Mouse (Mus musculus): ENCODE measurements at regions not wholly inside any gene's neighbourhood (a gene's known extent, or its start where the extent isn't known, plus 50 kb on each side); places are given as distances from the start of the nearest gene placed in this dataset.

DNA sequence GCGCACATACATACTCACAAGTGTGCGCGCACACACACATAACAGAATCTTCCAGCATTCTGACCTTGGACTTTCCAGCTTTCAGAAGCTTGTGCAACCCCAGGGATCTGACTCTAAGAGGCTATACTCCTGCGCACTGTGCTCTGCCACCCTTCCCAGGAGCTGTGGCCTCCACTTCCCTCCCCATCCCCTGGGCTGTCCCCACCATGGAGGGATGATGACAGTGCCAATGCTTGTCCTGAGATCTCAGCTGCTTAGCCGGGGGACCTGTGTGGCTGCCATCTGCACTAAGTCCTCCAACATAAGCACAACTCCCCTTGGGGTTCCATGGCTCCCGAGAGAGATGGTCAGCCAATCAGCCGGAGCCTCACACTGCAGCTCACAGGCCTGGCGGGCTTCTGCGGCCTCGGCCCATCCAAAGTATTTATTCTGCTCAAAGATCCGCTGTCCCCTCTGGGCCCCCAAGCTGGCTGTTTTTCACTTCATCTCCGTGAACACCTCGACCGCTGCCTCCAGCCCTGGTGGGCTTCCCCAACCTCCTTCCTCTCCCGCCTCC, 412.3 kb downstream of the Ajap1 start:
- no peaks in the 10 kb centered on the region; the same call in 1 of the 2 replicates for H3K4me1 ChIP-seq (replicated peaks; ENCODE audit: control insufficient read depth, insufficient read depth, low read length)
- no peak overlapping the region for H3K4me3 ChIP-seq (ENCODE audit: low read depth, low read length)
- 54% methylated on average over 15 of the region's 15 CpGs for WGBS
- no peak overlapping the region for H3K4me2 ChIP-seq (ENCODE audit: low read length)
- no peak overlapping the region for H3K27ac ChIP-seq (ENCODE audit: low read depth)
- no peak overlapping the region for H3K9ac ChIP-seq (ENCODE audit: low read length)
- 0 out of 2 replicates have a peak, but pooled peaks cover 2% of the 10 kb centered on the region for H3K27me3 ChIP-seq (replicated peaks; ENCODE audit: control insufficient read depth, insufficient read depth, low read length)
- ATAC-seq (replicated peaks; ENCODE audit: low FRiP score, low TSS enrichment, low read depth) (no peak), DNase-seq (ENCODE audit: low spot score) (no peak)
- H3K9me3 ChIP-seq (ENCODE audit: control insufficient read depth, low read length), result no peaks in the 10 kb centered on the region
- no peaks in the 10 kb centered on the region for H3K36me3 ChIP-seq (ENCODE audit: control insufficient read depth, insufficient read depth, low read length)

DNA sequence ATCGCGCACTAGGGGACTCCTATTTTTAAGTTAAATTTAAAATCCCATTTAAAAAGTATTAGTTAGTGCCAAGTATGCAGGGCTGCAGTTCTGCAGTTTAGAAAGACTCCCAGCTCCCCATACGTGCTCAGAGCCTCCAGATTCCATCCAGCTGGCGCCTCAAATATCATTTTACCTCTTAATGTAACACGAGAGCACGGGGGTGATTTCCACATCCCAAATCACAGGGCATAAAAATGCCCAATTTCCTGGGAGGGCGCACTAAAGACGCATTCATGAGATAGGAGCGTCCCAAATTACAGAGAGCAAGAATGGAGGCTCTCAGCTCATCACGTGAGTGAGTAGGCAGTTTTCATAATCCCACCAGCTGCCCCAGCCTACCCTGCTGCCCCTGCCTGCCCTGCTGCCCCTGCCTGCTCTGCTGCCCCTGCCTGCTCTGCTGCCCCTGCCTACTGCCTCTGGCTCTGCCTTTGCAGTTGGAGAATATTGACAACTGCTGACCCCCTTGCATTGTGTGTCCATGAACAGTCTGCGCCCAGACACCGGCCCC, 414.1 kb downstream of the Ajap1 start:
- 84% methylated on average over 12 of the region's 12 CpGs for WGBS
- H3K36me3 ChIP-seq (ENCODE audit: control insufficient read depth, insufficient read depth, low read length), result no peaks in the 10 kb centered on the region
- H3K4me2 ChIP-seq (ENCODE audit: low read length), result no peak overlapping the region
- no peaks in the 10 kb centered on the region; the same call in 1 of the 2 replicates for H3K4me1 ChIP-seq (replicated peaks; ENCODE audit: control insufficient read depth, insufficient read depth, low read length)
- H3K9me3 ChIP-seq (ENCODE audit: control insufficient read depth, low read length), result no peaks in the 10 kb centered on the region
- DNase-seq (ENCODE audit: low spot score) (no peak), ATAC-seq (replicated peaks; ENCODE audit: low FRiP score, low TSS enrichment, low read depth) (no peak)
- no peak overlapping the region for H3K27ac ChIP-seq (ENCODE audit: low read depth)
- no peak overlapping the region for H3K4me3 ChIP-seq (ENCODE audit: low read depth, low read length)
- H3K27me3 ChIP-seq (replicated peaks; ENCODE audit: control insufficient read depth, insufficient read depth, low read length), result 0 out of 2 replicates have a peak, but pooled peaks cover 2% of the 10 kb centered on the region
- no peak overlapping the region for H3K9ac ChIP-seq (ENCODE audit: low read length)

DNA sequence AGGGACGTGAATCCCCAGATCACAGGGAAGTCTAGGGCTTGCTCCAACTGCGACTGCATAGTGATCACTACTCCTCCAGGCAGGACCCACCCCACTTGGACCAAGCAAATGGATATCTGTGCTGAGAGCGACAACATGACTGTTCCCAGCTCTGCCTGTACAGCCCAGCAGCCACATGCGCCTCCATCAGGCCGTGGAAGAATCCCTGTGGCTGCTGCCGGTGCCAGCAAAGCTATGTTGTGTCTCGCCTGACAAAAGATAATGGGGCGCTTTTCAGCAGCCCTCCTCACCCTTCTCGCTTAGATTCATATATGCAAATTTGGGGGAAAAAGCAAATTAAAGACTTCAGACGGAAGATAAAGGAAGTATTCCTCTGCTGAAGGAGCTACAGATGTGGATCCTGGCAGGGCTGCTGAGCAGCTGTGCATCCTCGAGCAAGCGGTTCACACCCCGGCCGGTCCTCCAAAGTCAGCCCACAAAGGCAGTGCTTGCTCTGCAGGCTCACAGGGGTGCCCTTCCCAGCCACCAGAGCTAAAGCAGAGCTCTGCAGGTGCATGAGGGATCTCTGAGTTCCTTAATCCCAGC, 418.5 kb downstream of the Ajap1 start:
- Histone ChIP-seq H3K4me2 (ENCODE audit: low read length) (no peak overlapping the region), H3K27me3 (replicated peaks; ENCODE audit: control insufficient read depth, insufficient read depth, low read length) (no peaks in the 10 kb centered on the region), H3K9ac (ENCODE audit: low read length) (no peak overlapping the region), H3K36me3 (ENCODE audit: control insufficient read depth, insufficient read depth, low read length) (no peaks in the 10 kb centered on the region), H3K4me1 (replicated peaks; ENCODE audit: control insufficient read depth, insufficient read depth, low read length) (no peaks in the 10 kb centered on the region), H3K9me3 (ENCODE audit: control insufficient read depth, low read length) (peaks cover 4% of the 10 kb centered on the region; the same call in 1 of the 2 replicates), H3K4me3 (ENCODE audit: low read depth, low read length) (no peak overlapping the region), H3K27ac (ENCODE audit: low read depth) (no peak overlapping the region)
- 67% methylated on average over 14 of the region's 14 CpGs for WGBS
- ATAC-seq (replicated peaks; ENCODE audit: low FRiP score, low TSS enrichment, low read depth) (no peak), DNase-seq (ENCODE audit: low spot score) (no peak)

DNA sequence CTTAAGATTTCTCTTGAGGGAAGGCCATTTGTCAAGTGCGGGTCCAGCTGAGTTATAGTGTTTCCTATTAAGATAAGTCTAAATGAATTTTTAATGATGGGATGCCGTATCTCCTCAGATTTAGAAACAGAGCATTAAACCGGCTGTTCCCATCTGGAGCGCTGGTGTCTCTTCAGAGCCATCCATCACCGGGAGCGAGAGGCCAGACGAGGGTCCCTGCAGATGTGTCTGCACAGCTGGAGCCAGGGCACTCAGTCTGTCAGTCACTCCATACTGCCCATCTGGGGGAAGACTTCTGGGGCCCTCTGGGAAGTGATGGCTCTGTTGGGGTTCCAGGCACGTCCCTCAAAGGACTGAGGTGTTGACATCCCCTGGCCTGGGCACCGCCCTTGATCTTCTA, 419.2 kb downstream of the Ajap1 start:
- no peak overlapping the region for H3K4me2 ChIP-seq (ENCODE audit: low read length)
- H3K4me1 ChIP-seq (replicated peaks; ENCODE audit: control insufficient read depth, insufficient read depth, low read length), result no peaks in the 10 kb centered on the region
- DNase-seq (ENCODE audit: low spot score), result no peak
- ATAC-seq (replicated peaks; ENCODE audit: low FRiP score, low TSS enrichment, low read depth), result no peak
- WGBS, result 56% methylated on average over 9 of the region's 9 CpGs
- H3K4me3 ChIP-seq (ENCODE audit: low read depth, low read length), result no peak overlapping the region
- no peak overlapping the region for H3K9ac ChIP-seq (ENCODE audit: low read length)
- H3K27ac ChIP-seq (ENCODE audit: low read depth), result no peak overlapping the region
- H3K9me3 ChIP-seq (ENCODE audit: control insufficient read depth, low read length), result peaks cover 4% of the 10 kb centered on the region; the same call in 1 of the 2 replicates
- no peaks in the 10 kb centered on the region for H3K36me3 ChIP-seq (ENCODE audit: control insufficient read depth, insufficient read depth, low read length)
- H3K27me3 ChIP-seq (replicated peaks; ENCODE audit: control insufficient read depth, insufficient read depth, low read length), result no peaks in the 10 kb centered on the region

DNA sequence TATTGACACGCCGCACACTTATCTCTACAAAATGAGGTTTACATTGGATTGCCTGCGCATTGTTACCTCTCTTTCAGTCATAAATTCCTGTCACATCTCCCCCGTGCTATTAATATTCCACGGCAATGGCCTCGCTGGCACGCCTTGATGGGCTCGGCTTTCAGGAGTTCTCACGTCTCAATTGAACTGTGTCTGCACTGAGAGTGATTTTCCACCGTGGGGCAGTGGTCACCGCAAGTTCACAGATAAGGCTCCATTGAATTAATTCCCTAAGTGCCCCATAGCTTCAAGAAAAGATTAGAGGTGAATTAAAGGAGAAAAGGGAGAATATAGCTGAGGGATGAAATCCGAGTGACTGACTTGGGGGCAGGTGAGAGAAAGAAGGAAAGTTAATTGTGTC, 424.5 kb downstream of the Ajap1 start:
- no peak overlapping the region for H3K27ac ChIP-seq (ENCODE audit: low read depth)
- no peak for ATAC-seq (replicated peaks; ENCODE audit: low FRiP score, low TSS enrichment, low read depth)
- H3K36me3 ChIP-seq (ENCODE audit: control insufficient read depth, insufficient read depth, low read length), result no peaks in the 10 kb centered on the region
- H3K9ac ChIP-seq (ENCODE audit: low read length), result no peak overlapping the region
- DNase-seq (ENCODE audit: low spot score), result no peak
- H3K9me3 ChIP-seq (ENCODE audit: control insufficient read depth, low read length), result peaks cover 4% of the 10 kb centered on the region; the same call in 1 of the 2 replicates
- H3K4me1 ChIP-seq (replicated peaks; ENCODE audit: control insufficient read depth, insufficient read depth, low read length), result no peaks in the 10 kb centered on the region
- no peaks in the 10 kb centered on the region for H3K27me3 ChIP-seq (replicated peaks; ENCODE audit: control insufficient read depth, insufficient read depth, low read length)
- no peak overlapping the region for H3K4me2 ChIP-seq (ENCODE audit: low read length)
- 68% methylated on average over 12 of the region's 12 CpGs for WGBS
- H3K4me3 ChIP-seq (ENCODE audit: low read depth, low read length), result no peak overlapping the region

DNA sequence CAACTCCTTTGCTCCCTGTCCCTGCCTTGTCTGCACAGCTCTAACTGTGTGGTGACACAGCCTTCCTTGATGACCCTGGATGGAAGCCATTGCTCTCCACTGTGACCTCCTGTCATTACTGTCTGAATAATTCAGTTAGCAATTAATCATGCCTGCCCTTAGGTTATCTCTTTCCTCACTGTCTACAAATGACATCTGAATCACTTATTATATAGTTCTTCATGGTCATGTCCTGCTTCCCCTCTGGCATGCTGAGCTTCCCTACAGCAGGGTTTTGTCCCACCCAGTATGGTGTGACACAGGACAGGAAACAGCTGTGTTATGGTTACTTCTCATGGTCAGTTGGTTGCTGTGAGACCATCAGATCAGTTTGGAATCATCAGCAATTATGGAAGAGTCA, 458.9 kb downstream of the Ajap1 start:
- Histone ChIP-seq H3K9ac (ENCODE audit: low read length) (no peak overlapping the region), H3K27me3 (replicated peaks; ENCODE audit: control insufficient read depth, insufficient read depth, low read length) (no peaks in the 10 kb centered on the region), H3K36me3 (ENCODE audit: control insufficient read depth, insufficient read depth, low read length) (no peaks in the 10 kb centered on the region), H3K4me1 (replicated peaks; ENCODE audit: control insufficient read depth, insufficient read depth, low read length) (no peaks in the 10 kb centered on the region), H3K4me3 (ENCODE audit: low read depth, low read length) (no peak overlapping the region), H3K4me2 (ENCODE audit: low read length) (no peak overlapping the region), H3K9me3 (ENCODE audit: control insufficient read depth, low read length) (no peaks in the 10 kb centered on the region), H3K27ac (ENCODE audit: low read depth) (no peak overlapping the region)
- ATAC-seq (replicated peaks; ENCODE audit: low FRiP score, low TSS enrichment, low read depth) (no peak), DNase-seq (ENCODE audit: low spot score) (no peak)

DNA sequence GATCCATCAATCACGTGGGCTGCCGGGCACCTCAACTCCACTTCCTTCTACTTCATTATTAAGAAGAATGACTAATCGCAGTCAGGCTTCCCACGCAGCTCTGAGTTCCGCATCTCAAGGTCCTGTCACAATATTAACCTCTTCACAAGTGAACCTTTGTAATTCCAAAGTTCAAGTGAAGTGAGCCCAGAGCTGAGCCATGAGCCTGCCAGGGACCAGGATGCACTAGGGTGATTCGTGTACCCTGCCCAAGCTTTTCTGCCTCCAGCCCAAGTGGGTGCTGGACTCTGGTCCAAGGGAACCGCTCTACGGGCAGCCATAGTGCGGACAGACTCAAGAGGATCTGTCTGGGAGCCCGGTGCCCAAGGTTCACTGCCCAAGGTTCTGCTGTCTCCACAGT, 463.4 kb downstream of the Ajap1 start:
- WGBS, result 79% methylated on average over 10 of the region's 10 CpGs
- no peaks in the 10 kb centered on the region for H3K36me3 ChIP-seq (ENCODE audit: control insufficient read depth, insufficient read depth, low read length)
- peak overlapping the region; percentile 48; the same call in 1 of the 2 replicates for H3K4me2 ChIP-seq (ENCODE audit: low read length)
- H3K4me3 ChIP-seq (ENCODE audit: low read depth, low read length), result no peak overlapping the region
- DNase-seq (ENCODE audit: low spot score) (no peak), ATAC-seq (replicated peaks; ENCODE audit: low FRiP score, low TSS enrichment, low read depth) (no peak)
- H3K27ac ChIP-seq (ENCODE audit: low read depth), result no peak overlapping the region
- no peak overlapping the region for H3K9ac ChIP-seq (ENCODE audit: low read length)
- no peaks in the 10 kb centered on the region for H3K9me3 ChIP-seq (ENCODE audit: control insufficient read depth, low read length)
- no peaks in the 10 kb centered on the region for H3K27me3 ChIP-seq (replicated peaks; ENCODE audit: control insufficient read depth, insufficient read depth, low read length)
- H3K4me1 ChIP-seq (replicated peaks; ENCODE audit: control insufficient read depth, insufficient read depth, low read length), result no peaks in the 10 kb centered on the region

DNA sequence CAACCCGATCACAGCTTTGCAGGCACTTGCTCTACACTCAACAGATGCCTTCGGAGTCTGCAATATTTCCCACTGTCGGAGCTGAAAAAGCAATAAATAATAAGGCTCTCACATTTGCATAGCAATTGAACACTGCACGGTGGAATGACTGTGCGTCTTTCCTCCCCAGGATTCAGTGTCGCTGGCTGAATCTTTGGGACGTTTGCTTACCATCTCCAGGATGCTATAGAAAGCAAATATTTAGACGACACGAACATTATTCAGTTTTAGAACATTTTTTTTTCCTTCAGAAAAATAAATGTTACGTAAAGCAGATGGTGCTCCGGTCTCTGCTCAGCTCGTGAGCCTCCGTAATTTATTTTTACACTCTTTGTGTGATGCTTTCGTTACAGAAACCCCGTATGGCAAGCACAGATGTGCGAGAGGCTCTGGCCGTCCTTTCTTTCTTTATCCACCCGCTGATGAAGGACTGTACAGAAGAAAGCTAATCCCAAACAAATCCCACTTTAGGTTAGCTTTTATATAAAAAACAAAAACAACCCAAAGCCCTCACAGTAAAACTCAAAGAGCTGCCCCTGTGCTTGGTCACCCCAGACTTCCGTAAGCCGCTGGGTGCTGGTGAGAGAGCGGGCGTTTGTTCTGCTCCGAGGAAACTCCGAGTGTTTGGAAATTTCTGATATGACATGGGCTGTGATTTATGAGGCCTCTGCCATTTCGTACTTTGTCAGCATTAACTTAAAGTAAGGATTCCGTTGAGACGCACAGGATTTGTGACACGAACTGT, 464.3 kb downstream of the Ajap1 start:
- H3K9ac ChIP-seq (ENCODE audit: low read length), result no peak overlapping the region
- no peaks in the 10 kb centered on the region for H3K9me3 ChIP-seq (ENCODE audit: control insufficient read depth, low read length)
- peak overlapping the region; percentile 48 for H3K4me2 ChIP-seq (ENCODE audit: low read length)
- H3K4me3 ChIP-seq (ENCODE audit: low read depth, low read length), result peak overlapping the region; percentile 12; the same call in 1 of the 2 replicates
- 30% methylated on average over 28 of the region's 28 CpGs for WGBS
- no peak overlapping the region for H3K27ac ChIP-seq (ENCODE audit: low read depth)
- ATAC-seq (replicated peaks; ENCODE audit: low FRiP score, low TSS enrichment, low read depth) (no peak), DNase-seq (ENCODE audit: low spot score) (no peak)
- H3K27me3 ChIP-seq (replicated peaks; ENCODE audit: control insufficient read depth, insufficient read depth, low read length), result no peaks in the 10 kb centered on the region
- no peaks in the 10 kb centered on the region for H3K4me1 ChIP-seq (replicated peaks; ENCODE audit: control insufficient read depth, insufficient read depth, low read length)
- H3K36me3 ChIP-seq (ENCODE audit: control insufficient read depth, insufficient read depth, low read length), result no peaks in the 10 kb centered on the region

Measured in intestine, embryonic 14.5 days (tissue).